Mouse (Mus musculus) urinary bladder, adult 2 months (tissue): ENCODE results near the gene Itga9. TPM values are rescaled to one million over a fixed set of nuclear protein-coding genes. Genes with fewer than 3 reads are reported as not detected.

Experiments used
- DNase-seq: peaks from one replicate; pipeline ENCODE4 v3.0.0; 2022; ENCODE audit warnings: low spot score
- polyA plus RNA-seq: library from polyadenylated mRNA; depleted of rRNA; stranded (reverse); fragments of >200 nt; gene quantifications from 2 replicates; pipeline ENCODE4 v1.2.3, GENCODE M21; 2012

Itga9 gene
- polyA plus RNA-seq, 1 experiment = 26.3 TPM

DNA sequence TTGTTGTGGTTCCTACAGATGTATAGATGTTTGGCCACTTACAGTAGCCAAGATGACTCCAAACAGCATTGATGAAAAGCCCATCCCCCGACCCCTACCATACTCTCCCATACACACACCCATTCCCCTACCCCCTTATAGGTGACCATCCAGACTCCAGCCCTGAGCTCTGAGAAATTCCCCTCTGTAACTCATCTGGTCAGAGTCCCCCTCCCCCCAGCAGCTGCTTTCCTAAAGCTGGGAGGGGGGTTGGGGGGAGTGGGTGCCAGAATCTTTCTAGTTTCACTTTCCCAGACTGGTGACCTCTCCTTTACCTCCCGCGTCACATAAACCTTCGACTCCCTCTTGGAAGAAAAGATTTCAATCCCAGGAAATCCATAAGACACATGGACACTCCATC lies 269.2 kb downstream of the Itga9 start:
- DNase-seq = no peak

DNA sequence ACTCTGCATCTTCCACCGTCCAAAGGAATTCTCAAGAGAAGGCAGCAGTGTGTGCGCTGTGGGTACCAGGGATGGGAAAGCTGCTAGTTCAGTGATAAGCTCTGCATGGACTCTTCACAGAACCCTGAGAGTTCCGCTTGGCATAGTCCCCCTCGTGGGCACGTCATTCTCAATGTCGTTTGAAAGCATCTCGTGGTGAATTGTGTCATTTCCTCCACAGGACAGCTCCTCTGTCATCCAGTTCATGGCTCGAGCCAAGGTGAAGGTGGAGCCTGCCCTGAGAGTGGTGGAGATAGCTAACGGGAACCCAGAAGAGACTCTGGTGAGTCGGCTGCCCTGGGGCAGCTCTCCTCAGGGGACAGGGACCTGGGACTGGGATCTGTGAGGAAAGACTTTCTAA lies 270.4 kb downstream of the Itga9 start:
- no peak for DNase-seq

DNA sequence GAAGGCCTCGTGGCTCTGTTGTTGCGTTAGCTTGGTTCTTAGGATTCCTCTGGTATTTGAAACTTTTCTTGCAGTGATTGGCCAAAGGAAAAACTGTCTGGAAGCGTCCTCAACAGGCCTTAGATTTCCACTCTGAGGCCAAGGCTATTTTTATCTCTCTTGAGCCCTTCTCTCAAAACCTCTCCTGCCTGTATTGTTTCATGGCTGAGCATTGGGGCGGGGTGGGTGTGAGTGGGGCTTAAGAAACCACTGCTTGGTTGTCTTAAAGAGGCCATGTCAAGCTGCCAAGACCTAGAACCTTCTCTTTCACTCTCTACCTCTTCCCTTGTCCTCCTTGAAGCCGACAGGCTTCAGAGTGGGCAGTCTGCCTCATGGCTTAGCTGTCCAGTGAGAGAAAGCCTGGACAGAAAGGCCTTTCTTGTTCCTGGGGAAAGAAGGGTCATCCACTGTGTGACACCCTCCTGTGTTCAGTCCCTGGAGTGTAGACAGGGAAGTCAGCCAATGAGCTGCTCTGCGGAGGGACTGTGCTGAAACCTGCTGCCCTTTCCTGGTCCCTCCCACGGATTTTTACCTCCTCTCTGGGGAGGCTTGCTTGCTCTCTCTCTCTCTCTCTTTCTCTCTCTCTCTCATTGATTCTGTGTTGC lies 271.0 kb downstream of the Itga9 start:
- no peak for DNase-seq

DNA sequence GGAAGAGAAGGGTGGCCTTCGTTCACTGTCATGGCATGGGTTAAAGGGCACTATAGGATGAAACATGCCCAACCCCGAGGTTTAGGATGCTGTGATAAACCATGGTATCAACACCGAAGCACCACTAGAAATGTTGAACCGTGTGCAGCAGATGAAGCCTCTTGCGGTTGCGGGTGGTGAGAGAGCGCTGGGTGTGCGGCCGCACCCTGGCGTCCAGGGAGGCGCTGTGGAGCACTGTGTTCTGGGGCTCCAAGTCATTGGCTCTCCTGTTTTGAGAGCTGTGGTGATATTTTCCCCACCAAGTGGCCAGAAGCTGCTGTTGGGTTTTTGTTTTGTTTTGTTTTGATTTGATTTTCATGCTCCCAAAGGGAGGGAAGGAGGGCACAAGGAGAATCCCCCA lies 272.1 kb downstream of the Itga9 start:
- no peak for DNase-seq

DNA sequence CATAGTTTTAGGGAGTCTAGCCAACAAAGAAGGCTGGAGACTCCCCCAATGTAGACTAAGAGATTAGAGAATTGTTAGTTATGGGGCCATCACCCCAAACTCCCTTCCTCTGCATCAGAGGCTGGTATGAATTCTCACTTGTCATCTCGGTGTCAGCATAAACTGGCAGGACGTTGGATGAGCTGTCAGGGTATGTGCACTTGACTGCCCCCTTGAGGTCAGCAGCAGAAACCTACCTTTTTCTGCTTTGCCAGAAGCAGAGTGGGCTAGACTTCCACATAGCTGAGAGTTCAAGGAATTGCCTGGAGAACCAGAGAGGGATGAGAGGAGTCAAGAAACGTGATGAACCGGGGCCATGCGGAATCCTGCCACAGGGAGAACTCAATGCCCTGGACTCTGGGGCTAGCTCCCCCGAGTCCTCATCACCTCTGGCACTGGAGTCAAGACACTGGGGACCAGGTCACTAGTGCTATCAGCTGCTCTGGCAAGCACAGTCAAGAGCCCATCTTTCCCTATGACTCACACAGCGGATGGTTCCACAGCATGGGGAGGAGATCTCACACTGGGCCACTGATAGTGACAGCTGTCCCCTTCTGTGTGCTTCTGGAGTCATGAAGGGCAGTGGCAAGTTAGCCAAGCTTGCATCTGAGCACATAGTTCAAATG lies 274.9 kb downstream of the Itga9 start:
- no peak for DNase-seq

DNA sequence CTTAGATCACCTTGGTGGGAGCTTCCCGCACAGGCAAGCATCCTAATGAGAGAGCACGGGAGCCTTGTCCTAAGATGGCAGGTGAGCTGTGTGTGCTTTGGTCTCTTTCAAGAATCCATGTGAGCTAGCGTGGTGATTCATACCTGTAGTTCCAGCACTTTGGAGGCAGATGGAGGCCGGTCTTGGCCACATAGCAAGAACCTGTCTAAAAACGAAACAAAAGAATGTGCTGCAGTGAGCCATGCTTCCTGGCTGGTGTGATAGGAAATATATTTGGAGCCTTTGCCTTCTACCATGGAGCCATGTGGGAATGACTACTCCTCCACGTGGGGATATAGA lies 275.4 kb downstream of the Itga9 start:
- no peak for DNase-seq

DNA sequence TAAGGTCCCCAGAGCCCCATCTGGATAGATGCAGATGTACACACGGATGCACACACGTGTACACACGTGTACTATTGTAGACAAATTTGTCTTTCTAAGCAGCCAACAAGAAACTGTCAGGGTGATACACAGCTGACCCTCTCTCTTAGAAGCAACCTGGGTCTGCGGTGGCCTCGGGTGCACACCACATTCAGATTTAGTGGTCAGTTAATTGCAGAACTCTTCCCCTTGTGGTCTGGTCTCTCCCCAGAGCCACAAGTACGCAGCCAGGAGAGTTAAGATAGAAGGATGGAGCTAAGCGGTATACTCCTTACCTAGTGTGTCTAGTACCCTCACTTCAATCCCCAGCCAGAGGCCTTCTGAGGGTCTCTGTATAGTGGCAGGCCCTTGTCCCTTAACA lies 276.7 kb downstream of the Itga9 start:
- DNase-seq = no peak

DNA sequence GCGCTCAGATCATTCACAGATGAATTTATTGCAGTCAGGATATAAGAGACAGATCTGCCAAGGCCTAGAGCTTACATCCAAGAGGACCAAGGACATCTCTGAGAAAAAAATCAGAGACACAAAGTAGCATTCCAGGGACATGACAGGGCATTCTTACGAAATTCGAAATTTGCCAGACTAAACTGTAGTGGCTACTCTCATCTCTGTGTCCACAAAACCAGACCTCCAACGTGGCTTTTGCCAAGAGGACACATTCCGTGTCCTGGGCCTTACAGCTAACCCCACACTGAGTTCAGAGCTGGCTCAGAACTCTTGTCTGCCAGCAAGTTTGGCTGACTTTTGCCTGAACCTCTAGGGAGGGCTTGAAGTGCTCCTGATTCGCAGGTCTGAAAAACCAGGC lies 279.3 kb downstream of the Itga9 start:
- no peak for DNase-seq

DNA sequence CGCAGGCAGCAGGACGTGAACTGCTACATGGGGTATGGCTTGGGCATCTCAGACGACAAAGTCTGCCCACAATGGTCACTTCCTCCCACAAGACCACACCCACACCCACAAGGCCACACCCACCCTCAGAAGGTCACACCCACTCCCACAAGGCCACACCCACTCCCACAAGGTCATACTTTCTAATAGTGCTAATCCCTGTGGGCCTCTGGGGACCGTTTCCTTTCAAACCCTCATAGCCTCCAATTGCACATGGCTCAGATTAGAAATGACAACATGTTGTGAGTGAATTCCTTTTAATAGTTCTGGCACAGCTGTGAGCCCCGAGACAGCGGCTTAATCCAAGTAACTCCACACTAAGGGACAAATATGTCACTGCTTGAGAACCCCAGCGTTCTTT lies 280.7 kb downstream of the Itga9 start:
- DNase-seq = no peak

DNA sequence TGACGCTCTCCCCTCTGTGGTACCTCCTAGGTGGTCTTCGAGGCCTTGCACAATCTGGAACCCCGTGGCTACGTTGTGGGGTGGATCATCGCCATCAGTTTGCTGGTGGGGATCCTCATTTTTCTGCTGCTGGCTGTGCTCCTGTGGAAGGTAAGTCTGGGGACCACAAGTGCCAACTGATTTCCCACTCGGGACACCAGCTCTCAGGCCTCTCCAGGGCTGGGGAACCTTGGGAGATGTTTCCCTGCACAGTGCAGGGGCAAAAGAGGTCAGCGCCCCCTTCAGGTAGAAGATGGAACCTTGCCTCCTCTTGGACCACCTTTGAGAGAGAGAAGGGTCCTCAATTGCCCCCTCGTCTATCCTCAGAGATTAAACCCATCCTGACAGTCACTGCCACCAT lies 281.2 kb downstream of the Itga9 start:
- no peak for DNase-seq

DNA sequence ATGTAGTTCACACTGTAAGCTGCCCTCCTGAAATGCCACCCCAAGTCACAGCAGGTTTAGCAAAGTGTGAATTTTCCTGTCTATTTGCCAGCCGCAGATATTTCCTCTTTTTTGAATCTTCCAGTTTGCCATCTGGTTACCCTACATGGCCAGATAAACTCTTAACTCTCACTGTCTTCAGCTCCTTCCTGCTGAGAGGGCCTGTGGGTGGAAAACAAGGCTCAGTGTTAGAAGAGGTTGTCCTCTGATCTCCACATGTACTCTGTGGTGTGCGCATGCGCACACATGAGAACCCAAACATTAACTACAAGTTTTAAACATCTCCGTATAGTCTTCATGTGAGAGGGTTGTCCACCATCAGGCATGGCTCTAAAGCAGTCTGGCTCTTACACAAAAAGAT lies 283.7 kb downstream of the Itga9 start:
- no peak for DNase-seq

DNA sequence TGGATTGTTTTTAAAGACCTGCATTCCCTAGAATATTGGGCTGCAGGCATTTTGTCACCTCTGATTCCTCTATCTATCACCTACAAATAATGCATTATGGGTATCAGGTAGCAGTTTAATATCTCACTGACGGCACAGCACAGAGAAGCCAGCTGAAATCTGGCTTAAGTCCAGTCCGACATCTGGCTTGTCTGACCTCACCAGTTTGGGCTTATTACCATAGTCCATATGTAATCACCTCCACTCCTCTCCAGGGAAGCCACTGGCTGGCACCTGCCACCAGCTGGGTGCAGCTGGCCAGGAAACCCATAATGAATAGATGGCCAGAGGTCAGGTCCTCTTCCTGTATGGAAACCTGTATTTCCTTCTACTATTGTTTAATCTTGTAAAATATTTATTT lies 284.2 kb downstream of the Itga9 start:
- no peak for DNase-seq

DNA sequence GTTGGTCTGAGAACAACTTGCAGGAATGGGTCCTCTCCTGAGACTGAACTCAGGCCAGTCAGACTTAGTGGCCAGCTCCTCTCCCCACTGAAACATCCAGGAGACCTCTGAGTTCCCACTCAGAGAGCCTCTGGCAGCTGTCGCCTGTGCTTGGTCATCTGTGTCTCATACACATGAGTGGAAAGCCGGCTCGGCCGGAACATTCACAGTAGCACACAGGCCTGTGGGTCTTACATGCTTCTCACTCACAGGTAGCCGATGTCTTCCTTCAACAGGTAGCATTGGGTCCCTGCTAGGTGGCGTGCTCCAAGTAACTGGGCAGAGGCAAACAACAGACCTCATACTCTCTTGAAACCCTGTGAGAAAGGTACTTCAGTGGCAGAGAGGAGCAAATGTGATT lies 284.6 kb downstream of the Itga9 start:
- DNase-seq = no peak

DNA sequence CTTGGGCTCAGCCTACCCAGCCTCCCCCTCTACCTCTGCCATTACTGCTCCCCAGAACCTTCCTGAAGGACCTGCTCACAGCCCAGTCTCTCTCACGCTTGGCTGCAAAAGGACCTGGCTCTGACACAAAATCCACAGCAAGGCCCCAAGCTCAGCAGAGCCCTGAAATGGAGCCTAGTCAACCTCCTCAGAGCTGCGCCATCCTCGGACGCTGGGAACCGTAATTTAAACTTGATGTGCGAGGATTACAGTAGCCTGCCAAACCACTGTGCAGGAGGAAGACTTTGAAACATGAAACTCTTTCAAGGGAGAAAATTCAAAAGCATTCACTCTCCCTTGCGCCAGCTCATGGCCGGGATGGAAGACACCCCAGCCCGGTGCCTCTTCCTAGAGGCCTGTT lies 285.1 kb downstream of the Itga9 start:
- DNase-seq = no peak

DNA sequence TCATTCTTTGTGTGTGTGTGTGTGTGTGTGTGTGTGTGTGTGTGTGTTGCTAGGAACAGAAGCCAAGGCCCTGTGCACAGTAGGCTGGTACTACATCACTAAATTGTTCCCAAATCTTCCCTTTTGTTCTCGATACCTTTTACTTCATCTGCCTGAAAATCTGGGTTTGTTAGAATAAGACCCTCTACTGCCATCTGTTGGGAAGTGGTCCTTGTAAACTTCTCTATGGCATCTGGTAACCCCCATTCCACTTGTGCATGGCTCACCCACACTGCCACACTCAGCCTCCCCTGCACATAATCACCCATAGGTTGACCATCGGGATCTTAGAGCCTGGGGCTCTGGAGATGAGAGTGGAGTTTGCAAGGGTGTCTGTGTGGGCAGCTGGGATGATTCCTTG lies 288.6 kb downstream of the Itga9 start:
- DNase-seq = no peak

DNA sequence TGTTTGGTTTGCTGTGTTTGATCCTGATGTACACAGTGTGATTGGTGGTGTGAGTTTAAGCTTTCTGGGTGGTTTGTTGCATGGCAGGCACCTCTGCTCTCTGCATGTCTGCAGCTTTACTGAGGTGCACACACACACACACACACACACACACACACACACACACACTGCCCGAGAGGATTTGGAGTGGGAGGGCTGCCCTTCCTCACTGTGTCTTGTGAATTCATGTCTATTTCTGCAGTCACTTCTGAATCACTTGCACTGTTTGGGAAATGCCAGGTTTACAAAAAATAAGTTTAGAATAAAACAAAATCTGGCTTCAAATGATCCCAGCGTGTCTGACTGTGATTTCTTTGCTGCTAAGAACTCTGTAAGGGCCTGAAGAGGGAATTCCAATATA lies 294.2 kb downstream of the Itga9 start:
- DNase-seq = no peak

DNA sequence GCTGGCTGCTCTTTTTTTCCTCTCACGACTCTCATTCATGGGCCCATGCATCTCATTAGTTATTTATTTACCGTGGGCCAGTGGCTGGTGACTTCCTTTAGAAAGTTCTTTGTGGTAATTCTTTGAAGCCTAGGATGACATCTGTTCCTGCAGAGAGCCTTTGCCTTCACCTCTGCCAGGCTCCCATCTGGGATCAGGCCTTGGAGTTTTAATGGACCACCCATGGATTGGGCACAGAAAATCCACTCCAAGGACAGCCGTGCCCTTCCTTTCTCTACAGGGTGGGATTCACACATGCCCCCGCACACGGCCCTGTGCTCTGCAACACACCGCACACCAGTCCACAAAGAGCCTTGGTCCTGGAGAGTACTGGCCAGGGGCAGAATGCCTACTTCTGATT lies 295.4 kb downstream of the Itga9 start:
- DNase-seq = no peak

DNA sequence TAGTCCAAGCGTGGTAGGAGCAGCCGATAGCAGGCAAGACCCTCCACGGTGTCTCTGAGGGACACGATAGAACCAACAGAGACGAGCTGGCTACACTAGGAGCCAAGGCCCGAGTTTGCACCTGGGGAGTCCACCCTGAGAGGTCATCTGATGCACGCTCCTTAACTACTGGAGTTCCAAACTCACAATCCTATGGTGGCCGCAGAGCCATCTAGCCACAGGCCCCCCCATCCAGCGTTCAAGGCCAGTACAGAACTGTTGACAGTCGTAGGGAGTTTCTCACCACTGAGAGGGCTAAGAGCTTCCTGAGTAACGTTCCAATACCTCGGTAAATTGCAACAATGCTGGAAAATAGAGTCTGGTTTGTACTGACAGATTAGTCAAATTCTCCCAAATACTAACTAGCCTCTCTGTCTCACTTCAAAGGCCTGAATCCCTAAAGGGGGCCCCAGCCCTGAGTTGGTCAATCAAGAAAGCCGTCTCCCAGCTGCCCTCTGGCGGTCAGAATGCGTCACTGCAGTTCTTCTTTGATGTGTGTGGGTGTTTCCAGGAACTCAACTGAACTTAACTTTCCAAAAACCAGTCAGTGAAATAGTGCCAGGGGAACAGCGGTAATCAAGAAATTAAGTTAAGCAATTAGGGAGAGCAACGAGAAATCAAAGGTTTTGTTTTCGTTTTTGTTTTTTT lies 301.6 kb downstream of the Itga9 start:
- DNase-seq = peak; percentile 49

DNA sequence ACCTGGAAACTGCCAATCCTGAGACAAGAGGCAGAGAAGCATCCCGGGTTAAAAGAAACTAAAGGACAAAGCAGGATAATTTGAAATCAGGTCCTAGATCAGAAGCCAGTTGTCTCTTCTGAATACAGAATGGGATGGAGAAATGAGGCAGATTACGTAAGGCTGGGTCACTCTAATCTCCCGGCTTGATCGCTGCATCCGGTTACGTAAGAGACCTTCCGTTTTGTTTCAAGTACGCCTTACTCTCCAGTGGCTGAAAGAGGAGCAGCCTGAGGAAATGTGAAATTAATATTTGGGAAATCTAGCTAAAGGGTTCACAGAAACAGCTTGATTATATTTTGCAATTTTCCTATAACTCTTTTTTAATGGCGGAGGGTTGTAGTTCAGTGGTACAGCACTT lies 306.6 kb downstream of the Itga9 start:
- no peak for DNase-seq

DNA sequence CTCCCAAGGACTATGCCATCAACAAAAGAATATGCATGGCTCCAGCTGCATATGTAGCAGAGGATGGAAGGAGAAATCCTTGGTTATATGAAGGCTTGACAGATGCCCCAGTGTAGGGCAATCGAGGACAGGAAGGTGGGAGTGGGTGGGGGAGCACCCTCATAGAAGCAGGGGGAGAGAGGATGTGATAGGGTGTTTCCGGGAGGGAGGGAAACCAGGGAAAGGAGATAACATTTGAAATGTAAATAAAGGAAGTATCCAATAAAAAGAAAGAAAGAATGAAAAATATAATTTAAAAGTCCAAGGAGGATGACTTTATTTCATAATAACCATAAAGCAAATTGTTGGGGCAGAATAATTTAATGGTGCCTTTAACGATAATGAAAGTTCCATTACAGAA lies 307.1 kb downstream of the Itga9 start:
- DNase-seq = no peak

DNA sequence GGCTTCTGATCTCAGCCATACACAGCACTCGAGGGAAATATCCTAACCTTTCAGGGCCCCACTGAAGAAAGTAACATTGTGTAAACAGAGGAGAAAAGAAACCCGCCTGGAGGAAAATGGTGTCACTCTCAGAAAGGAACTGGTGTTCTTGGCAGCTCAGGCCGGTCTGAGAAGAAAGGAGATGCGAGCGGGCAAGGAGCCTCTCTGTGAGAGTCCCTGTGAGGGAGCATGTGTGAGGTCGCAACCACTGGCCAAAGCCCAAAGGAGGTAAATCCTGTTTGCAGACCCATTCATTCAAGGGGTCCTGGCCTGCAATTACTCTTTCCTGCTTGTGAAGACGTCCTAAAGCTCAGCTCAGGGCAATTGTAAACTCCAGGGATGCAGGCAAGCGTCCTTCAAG lies 308.1 kb downstream of the Itga9 start:
- DNase-seq = no peak

DNA sequence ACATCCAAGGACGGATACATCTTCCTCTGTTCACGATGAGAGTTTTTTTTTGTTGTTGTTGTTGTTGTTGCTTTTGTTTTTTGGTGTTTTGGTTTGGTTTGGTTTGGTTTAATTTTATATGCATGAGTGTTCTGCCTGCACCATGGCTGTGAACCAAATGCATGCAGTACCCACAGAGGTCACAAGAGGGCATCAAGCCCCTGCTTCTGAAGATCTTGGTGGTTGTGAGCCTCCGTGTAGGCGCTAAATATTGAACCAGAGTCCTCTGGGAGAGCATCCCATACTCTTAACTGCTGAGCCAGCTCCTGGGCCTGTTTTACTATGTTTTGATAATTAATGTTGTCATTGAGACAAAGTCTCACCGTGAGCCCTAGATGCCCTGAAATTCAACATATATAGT lies 308.8 kb downstream of the Itga9 start:
- no peak for DNase-seq

DNA sequence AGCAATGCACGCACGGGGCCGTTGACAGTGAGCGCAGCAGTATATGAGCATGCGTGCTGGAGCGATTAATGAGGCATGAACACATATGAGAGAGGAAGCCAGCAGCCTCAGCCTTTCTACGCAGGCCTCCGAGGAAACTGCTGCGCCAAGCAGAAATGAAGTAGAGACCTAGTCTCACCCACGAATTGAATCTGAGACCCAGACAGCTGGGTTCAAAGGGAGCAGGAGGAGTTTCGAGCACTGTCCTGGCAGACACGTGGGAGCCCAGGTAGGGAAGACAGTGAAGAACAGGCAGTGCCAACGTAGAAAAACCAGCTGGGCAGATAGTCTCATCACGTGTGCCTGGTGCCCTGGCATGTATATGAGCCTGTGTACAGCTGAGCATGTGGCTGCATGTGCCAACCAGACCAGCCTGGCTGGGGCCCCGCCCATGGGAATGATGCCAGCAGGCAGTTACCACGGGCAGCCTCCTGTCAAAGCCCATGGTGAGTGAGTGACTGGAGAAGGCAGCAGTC lies 313.2 kb downstream of the Itga9 start:
- DNase-seq = peak; percentile 64
